Mouse (Mus musculus) thymus, adult 18-20 months (tissue): ENCODE results near the gene Prr22.

ENCODE experiments used
- DNase-seq, 2 experiments: peaks; one replicate each; pipeline ENCODE4 v3.0.0; 2022; ENCODE audit warnings: mixed read lengths in 2 of 2

Prr22 gene

DNA sequence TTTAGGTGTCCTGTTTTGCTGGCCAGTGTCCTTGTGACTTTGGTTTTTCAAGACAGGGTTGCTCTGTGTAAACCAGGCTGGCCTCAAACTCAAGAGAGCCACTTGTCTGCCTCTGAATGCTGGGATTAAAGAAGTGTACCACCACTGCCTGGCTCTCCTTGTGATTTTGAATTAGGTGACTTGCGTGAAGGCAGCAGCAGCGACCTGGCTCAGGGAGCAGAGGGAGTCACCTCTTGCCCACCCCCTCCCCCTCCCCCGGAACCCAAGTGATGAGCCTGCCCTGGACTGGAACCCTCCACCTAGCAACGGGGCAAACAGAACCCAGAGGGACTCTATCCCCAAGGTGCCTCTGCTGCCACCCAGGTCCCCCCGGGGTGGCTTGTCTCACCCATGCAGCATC is at the start of gene Prr22:
Gene Prr22 (plus strand): TSS at position 301 of the 400 bp plus-strand sequence.
- DNase-seq, result no peak

DNA sequence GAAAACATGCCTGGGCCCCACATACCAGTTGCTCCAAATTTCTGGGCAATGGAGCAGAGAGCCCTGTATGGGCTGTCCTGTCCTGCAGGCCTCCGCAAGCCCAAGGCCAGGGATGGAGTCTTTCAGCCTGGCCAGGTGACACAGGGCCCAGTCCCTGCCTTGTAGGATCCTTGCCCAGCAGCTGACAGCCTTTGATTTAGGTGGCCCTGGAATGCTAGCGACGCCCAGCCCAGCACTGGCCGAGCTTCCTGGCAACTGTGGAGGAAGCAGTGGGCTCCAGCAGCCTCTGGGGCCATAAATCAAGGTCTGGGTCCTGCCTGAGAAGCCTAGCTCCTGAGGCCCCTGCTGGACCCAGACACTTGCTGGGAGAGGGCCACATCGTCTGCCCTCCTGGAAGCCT is 47.6 kb upstream of the Prr22 start:
- no peak for DNase-seq

DNA sequence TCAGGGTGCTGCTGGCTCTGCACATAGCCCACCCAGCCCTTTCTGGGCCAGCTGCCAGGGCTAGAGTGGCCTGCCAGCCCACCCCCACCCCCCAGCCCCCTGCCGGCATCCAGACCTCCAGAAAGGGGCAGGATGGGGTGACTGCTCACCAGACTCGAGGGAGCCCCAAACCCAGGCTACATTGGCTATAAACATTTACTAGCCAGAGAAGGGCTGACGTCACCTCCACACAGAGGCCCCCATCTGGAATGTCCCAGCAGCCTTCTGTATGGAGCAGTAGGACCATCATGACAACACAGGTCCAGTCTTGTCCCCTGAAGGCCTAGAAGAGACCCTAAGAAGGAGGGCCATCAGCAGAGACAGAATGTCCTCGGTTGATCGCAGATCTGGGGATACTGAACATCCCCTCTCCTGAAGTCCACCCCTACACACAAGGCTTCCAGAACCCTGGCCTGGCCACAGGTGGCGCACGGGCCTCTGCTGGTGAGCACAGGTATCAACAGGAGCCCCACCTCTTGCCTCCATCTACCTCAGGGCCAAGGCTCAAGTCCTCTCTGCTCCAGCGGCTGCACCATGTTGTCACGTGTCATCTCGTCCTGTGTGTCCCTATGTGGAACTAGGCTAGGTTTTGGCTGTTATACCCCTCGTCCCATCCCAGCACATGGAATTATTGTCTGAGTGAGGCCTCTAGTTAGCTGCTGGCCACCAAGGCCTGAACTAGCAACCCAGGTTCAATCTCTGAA is 46.5 kb upstream of the Prr22 start:
- DNase-seq, result no peak

DNA sequence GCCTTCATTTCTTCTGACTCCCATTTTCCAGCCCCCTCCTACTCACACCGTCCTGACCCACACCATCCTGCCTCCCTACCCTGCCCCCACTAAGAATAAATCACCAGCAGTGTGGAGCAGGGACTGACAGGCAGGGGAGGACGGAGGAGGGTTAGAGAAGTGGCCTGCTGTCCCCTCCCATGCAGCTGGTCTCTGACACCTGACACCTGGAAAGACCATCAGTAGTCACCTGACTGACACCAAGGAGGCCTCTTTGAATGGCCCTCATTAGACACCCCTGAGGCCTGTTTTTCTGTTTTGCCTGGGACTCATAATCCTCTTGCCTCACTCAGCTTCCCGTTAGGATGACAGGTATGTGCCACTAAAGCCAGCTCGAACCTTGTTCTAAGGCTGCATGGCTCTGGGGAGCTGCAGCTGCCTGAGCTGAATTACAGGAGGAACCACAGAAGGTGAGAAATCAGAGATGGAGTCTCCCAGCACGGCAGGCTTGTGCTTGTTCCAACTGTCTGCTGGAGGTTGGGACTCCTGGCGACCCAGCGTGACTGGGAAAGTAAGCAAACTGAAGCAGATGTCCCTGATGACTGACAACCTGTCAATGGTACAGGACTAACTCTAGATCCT is 42.9 kb upstream of the Prr22 start:
- no peak for DNase-seq

DNA sequence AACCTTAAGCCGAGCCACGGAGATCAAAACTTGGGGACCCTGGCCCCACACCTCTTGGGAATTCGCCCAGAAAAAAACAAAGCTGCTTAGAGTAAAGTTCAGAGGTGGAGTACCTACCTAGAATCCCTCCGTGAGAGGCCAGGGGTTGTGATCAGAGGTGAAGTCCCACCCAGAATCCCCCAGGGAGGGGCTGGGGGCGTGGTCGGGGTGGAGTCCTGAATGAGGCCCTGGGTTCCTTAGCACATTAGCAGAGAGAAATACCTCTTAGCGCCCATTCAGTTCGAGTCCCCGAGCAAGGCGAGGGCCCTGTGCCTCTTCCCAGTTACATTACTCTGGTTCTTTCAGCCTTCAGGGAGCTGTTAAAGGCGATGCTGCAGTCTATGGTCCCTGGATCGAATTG is 42.4 kb upstream of the Prr22 start:
- no peak for DNase-seq

DNA sequence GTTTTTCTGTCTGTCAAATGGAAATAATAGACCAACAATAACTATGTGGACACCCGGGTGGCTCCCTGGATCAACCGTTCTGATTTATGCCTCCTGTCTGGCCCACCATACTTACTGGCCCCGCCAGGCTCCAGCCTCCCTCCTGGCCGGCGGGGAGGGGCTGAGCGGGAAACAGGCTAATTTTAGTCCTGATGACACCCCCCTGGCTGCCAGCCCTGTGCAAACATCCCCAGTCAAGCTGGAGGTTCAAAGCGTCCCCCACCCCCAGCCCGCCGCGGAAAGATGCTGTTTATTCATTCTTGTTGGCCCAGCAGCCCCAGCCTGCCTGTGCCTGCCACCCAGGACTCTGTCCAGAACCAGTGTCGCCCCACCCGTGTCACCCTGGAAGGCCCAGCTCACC is 41.9 kb upstream of the Prr22 start:
- DNase-seq, result no peak

DNA sequence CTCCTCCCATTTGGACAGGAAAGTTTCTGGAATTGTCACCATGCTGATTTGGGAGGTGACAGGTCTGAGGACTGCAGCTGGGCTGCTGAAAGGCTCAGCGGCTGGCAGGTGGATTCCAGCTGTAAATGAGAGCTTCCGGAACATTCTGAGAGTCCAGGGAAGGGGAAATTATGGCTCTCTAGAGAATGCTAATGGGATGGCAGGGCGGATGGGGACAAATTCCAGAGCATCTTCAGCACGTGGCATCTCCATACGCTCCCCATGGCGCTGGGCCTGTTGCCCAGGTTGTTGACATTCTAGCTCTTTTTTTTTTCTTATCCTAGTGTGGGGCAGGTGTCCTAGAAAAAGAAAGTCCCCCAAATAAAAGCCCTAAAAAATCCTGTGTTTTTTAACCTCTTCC is 40.9 kb upstream of the Prr22 start:
- DNase-seq, result no peak

DNA sequence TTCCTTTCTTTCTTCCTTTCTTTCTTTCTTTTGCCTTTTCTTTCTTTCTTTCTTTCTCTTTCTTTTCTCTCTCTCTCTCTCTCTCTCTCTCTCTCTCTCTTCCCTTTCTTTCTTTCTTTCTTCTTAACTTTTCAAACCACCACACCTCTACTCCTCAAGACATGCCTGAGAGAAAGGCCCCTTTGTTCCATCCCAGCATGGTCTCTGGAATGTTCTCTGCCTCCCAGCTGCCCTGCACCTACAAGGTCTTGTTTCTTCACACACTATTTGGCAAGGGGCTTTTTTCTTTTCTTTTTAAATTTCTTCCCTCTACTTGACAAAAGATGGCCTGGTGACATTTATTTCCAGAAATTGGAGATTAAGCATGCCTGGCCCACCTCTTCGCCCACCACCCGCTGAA is 40.4 kb upstream of the Prr22 start:
- DNase-seq, result no peak

DNA sequence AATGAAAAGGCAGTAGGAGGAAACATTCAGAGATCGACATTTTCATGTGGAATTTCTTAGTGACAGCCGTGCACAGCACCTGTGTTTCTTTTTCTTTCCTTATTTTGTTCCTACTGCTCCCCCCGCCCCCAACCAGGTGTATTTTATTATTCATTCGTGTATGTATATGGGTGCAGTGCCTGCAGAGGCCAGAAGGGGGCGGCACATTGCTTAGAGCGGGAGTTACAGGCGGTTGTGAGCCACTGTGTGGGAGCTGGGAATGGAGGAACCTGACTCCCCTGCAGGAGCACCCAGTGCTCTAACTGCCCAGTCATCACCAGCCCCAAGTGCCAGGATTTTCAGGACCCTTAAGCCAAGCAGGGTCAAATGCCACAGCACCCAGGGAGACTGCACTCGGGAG is 33.5 kb upstream of the Prr22 start:
- no peak for DNase-seq

DNA sequence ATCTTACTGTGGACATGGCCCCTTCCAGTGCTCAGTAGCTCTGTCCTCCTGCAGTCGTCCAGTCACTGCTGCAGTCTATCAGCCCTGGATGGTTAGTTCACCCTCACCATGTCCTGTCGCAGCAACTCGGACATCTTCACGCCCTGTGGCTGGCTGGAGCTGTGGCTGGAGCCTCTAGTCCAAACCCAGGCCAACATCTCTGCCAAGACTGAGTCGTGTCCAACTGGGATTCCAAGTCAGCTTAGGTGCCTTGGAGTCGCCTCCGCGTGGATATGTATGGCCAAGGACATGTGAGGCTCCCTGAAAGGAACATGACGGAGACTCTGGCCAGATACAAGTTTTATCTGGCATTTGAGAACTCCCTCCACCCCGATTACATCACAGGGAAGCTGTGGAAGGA is 31.8 kb upstream of the Prr22 start:
- DNase-seq, result no peak

DNA sequence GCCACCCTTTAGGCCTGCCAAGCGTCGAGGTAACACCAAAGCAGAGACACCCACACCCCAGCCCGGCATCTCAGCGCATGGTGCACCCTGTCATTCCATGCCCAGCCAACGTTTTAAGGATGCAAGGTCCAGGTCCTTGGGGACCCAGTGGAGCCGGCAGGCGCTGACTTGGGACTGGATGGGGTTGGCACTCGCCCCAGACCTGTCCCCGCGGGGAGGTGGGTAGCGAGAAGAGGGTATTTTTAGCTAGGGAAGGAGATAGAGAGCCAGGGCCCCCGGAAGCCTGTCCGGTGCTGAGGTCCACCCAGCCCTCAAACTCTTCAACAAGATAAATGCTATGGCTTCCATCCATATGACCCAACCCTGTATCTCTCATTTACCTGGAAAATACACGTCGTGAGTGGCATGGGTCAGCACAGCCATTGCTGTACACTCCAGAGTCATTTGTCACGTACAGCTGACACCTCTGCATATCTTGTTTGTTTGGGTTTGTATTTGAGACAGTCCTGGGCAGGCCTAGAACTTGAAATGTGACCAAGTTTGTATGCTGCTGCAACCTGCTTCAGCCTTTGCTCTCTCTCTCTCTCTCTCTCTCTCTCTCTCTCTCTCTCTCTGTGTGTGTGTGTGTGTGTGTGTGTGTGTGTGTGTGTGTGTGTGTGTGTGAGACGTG is 29.8 kb upstream of the Prr22 start:
- DNase-seq, result no peak

DNA sequence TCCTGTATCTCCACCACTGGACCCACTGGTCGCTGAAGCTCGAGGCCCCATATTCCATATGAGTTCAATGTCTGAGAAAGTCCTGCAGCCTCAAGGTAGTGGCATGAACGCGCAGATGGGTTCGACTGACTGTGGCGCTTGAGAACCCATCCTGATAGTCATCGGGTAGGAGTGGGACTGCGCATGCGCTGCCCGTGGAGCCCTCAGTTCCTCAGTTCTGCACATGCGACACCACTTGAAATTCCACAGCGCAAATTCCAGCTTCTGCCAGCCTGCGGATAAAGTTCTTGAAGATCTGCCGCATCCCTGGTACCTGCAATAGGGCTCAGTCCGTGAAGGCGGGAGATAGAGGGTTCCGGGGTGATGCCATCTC is 29.3 kb upstream of the Prr22 start:
- no peak for DNase-seq

DNA sequence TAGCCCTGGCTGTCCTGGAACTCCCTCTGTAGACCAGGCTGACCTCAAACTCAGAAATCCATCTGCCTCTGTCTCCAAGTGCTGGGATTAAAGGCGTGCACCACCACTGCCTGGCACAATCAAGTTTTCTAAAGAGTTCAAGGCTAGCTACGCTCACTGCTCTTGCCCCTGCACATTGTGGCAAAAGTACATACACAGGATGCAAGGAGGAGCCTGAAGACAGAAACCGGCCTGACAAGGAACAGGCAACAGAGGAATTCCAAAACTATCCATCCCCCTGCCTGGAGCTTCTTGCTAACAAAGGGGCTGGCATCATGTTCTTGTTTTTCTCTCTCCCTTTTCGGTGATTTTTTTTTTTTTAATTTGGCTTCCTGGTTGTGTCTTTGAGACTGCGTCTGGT is 25.9 kb upstream of the Prr22 start:
- DNase-seq, result no peak

DNA sequence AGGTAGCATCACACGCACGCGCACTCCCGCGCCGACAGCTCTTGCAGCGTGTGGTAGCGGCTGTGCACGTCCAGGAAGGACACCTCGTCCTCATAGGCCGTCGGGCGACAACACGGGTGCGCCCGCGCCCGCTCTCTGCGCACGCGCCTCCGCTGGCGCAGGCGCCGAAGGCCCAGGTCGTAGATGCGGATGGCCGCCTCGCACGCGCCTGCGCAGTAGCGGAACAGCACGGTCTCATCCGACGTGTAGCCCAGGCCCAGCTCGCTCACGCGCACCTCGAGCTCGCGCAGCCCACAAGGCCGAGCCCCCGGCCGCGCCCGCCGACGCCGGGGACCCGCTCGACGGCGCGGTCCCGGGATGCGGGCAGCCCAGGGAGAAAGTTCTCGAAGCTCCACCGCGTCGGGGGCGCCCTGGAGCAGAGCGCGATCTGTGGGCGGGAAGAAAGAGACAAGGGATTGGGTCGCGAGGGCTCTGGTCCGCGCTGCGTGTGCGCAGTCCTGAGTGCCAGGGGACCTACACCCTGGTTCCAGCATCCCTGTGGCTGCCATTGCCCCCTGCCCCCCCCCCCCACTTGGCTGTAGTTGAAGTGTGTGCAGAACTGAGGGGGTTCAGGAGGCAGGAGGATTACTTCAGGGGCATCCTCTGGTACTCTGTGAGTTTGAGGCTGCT is 18.5 kb upstream of the Prr22 start:
- DNase-seq, result no peak

DNA sequence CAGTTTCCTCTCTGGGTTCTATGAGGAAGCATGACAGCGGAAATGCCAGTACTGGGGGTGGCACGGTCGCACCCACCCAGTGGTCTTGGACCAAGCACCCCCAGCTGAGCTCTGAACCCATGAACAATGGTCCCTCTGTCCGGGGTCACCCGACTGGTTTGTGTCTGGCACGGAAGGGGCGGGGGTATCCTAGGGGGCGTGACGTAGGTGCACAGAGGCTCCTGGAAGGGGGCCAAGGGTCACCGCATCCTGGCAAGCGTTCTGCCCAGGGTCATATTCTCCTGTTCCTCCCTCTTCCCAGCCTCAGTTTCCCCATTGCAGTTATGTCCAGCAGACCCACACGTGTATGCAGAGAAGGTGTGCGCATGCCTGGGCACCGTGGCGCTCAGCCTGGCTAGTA is 16.6 kb upstream of the Prr22 start:
- no peak for DNase-seq

DNA sequence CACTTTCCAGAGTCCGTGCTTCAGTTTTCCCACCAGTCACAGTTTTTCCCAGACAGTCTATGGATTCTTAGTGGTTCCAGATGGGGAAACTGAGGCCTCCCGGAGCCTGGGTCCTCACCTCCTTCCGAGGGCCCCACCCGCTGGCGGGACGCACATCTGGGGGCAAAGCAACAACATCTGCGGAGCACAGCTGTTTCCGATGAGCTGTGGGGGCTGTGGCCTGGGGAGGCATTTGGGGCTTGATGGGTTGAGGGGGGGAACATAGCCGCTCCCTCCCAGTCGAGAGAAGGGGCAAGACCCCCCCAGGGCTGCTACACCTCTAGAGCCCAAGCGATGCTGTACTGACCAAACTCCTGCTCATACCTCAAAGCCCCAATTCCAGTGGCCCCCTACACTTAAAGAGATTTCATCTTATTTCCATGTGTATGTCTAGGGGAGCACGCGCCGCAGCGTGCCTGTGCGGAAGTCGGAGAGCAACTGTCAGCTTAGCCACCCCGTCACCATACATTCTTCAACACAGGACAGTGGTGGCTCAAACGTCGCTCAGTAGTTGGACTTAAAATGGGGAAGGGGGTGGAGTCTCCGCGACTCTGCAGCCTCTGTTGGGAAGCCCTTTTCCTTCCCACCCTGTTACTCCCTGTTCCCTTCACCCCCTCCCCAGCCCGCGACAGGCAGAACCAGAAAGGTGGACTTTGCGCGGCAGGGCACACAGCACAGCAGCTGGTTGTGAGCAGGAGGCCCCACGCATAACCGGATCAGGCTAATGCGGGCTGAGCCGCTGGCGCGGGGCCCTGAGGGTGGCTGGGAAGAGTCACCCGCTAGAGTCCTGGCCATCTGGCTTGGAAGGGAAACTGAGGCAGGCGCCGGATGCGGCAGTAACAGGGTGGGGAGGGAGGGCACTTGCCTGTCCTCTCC is 15.5 kb upstream of the Prr22 start:
- DNase-seq, result no peak

DNA sequence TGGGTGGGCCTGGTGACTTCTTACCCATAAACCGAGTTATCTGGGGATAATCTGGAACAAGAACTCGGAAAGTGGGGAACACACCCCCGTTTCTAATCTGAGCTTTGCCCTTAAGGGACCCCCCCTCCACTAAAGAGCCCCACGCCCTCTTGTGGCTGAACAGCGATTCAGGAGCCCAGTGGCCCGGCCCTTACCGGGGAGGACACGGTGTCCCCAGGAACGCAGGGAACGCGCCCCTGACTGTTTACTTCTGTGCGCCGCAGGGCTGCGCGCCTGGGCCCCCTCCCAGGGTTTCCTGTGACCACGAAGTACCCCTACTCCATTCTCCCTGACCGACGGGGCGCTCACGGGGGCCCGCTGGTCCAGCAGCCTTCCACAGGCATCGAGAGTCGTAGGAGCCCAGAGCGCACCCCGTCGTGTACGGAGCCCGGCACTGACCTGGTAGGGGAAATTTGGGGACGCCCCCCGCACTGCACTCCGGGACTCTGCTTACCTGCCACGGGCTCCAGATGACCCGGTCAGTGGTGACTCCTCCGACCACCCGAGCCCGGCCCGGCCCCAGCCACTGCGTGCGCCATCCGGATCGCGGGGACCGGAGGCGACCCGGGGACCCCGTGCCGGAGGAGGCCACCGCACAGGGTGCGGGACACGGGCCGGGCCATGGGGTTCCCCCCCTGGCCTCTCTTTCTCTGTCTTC is 13.2 kb upstream of the Prr22 start:
- DNase-seq, result no peak

DNA sequence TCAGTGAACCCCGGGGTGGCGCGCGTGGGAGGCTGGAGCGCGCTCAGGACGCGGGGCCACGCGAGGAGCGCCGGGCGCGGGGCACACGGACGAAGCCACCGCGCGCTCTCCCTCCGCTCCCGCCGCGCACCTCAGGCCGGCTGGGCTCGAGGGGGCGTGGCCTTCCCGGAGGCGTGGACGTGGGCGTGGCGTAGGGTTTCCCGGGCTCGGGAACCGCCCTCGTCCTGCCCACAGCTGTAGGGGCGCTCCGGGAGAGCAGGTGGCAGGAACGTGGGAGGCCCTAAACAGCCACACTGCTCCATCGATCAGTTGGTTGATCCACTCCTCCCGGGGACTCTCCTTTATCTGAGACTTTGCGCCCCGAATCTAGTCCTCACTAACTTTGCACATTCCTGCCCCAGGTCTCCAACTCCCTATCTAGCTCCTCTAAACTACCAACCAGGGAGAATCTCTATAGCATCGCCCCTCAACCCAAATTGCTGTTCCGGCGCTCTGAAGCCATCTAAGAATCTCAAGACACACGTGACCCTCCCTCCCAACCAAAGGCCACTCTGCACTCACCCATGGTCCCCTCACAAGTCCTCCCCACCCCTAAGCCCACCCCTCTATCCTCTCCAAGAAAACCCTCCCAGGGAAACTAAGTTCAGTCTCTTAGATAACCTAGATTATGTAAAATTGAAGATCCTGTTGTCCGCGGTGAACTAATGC is 12.5 kb upstream of the Prr22 start, which contains the start of gene Nrtn:
Gene Nrtn (minus strand): TSS at position 115 of the 708 bp plus-strand sequence.
- peak; percentile 64 to 71 for DNase-seq

DNA sequence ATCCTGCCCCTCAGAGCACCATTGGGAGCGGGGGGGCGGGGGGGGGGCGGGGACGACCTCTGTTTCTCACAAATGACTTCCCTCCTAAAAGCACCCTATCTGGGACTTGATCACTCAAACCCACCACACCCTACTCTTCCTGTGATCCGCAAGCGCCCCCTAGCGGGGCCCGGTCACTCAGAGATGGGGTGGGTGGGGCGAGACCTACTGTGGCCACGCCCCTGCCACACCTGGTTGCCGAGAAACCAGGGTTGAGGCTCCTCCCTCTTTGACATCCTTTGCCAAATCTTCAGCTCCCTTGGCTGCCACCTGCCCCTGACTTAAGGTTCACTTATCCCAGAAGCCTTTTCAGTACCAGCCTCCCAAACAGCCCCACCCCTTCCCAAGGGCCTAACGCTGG is 11.9 kb upstream of the Prr22 start:
- peak; percentile 52 to 76 for DNase-seq

DNA sequence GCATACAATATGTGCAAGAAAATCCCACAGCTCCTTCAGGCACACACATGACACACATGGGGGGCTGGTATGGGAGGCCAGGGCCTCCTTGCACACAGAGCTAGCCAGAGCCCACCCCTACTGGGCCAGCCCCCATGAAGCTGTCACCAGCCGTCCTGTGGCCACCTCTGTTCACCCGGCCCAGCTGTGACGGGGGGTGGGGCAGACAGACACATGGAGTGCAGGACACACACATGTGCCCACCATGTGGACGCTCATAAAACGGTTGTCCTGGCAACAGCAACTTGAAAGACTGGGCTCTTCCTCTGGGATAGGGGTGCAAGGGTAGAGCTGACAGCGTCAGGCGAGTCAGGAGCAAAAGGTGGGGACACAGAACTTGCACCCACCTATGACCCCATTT is 10.8 kb upstream of the Prr22 start:
- DNase-seq, result no peak

DNA sequence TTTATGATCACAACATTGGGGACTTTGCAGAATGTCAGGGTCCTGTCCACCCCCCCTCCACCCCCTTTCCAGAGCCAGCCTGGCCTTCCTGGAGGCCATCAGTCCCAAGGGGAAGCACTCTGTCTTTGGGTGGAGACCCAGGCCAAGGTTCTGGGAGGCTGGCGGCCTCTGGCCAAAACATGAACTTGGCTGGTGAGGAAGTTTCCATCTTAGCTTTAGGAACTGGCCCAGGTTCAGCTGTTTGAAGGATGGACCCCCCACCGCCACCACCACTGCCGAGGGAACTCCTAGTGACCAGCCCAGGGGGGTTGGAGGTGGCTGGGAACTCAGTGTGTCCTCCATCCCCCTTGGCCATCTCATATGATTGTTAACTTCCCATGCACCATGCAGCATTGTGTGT is 9.0 kb upstream of the Prr22 start:
- DNase-seq, result no peak
